Mouse (Mus musculus) kidney, postnatal 0 days (tissue): ENCODE measurements around the gene Ezh2. TPM values are rescaled to one million over a fixed set of nuclear protein-coding genes. Genes with fewer than 3 reads are reported as not detected.
A peak's percentile ranks its signal among the peaks of the same experiment; 100 is the strongest.
"Not testable (repeated sequence)": the region's sequence is repeated elsewhere in the genome, so short reads cannot be mapped to it uniquely, and the experiment has no call there.

ENCODE experiments used
- ATAC-seq: fragments of 200-750 bp; cut with Nextera tagmentation; replicated peaks from 2 replicates; pipeline ENCODE4 v1.8.0; 2017; ENCODE audit warnings: low read depth, moderate number of reproducible peaks, moderate TSS enrichment, moderate library complexity; ENCODE audit not compliant: low FRiP score
- DNase-seq: peaks from one replicate; pipeline ENCODE4 v3.0.0-alpha.2; 2016; ENCODE audit warnings: low spot score
- H3K27ac ChIP-seq: fragments of 300-500 bp; sonication (generic); 2 replicates; pipeline ENCODE4 v1.5.1; 2014; ENCODE audit warnings: mild to moderate bottlenecking
- H3K27me3 ChIP-seq: fragments of 300-500 bp; sonication (generic); 2 replicates; pipeline ENCODE4 v1.6.1; 2014; ENCODE audit warnings: low read length, mixed read lengths; ENCODE audit not compliant: insufficient read depth
- H3K36me3 ChIP-seq: fragments of 300-500 bp; sonication (generic); 2 replicates; pipeline ENCODE4 v1.6.1; 2014; ENCODE audit warnings: low read length, mixed read lengths; ENCODE audit not compliant: insufficient read depth
- H3K4me1 ChIP-seq: fragments of 300-500 bp; sonication (generic); replicated peaks from 2 replicates; pipeline ENCODE4 v1.6.1; 2014; ENCODE audit warnings: antibody characterized with exemption, low read length, mixed read lengths; ENCODE audit not compliant: insufficient read depth
- H3K4me2 ChIP-seq: fragments of 300-500 bp; sonication (generic); 2 replicates; pipeline ENCODE4 v1.6.1; 2014; ENCODE audit warnings: mild to moderate bottlenecking, low read length, moderate library complexity, mixed read lengths
- H3K4me3 ChIP-seq: fragments of 300-500 bp; sonication (generic); replicated peaks from 2 replicates; pipeline ENCODE4 v1.5.1; 2014; ENCODE audit warnings: low read depth, low read length
- H3K9ac ChIP-seq: fragments of 300-500 bp; sonication (generic); 2 replicates; pipeline ENCODE4 v1.6.1; 2014; ENCODE audit warnings: low read depth, low read length
- H3K9me3 ChIP-seq: fragments of 300-500 bp; sonication (generic); replicated peaks from 2 replicates; pipeline ENCODE4 v1.6.1; 2016; ENCODE audit warnings: low read length, inconsistent platforms, mixed read lengths
- CTCF ChIP-seq: IDR thresholded peaks from 2 replicates; pipeline ENCODE4 v1.5.1; 2016; ENCODE audit warnings: antibody characterized with exemption, low read depth, mild to moderate bottlenecking, moderate library complexity
- WGBS: fragments of 180-500 bp; shearing (Covaris S2); extraction: QIAGEN DNeasy Blood & Tissue Kit; methylation state at CpG from one replicate; pipeline ENCODE4 v1.1.7; 2014; 5-methylcytosine and 5-hydroxymethylcytosine counted together
- polyA plus RNA-seq: library from polyadenylated mRNA; unstranded; fragments of >200 nt; fragmentation: Nextera tagmentation; extraction: Ambion mirVana; gene quantifications from 2 replicates; pipeline ENCODE4 v1.2.1, GENCODE M21; 2015

Gene Ezh2
- 56.7 and 64.5 TPM in 2 replicates for polyA plus RNA-seq

GRCm38 (mm10) chr6:47594926-47595623 is at the start of gene Ezh2:
Gene Ezh2, minus strand, starts transcription at chr6:47595341.
- ATAC-seq, result peak; percentile 98
- no peaks in the 10 kb centered on the region for H3K27me3 ChIP-seq
- no peak for TF ChIP-seq CTCF
- peak within 1 kb of the TSS; percentile 89 for H3K9ac ChIP-seq
- no peaks in the 10 kb centered on the region for H3K36me3 ChIP-seq
- WGBS, result under 1% methylated on average over 66 of the region's 69 CpGs
- peak within 1 kb of the TSS; percentile 82 for H3K4me2 ChIP-seq
- H3K4me3 ChIP-seq, result peak within 1 kb of the TSS; percentile 77
- H3K9me3 ChIP-seq, result no peaks in the 10 kb centered on the region
- DNase-seq, result peak; percentile 98
- H3K4me1 ChIP-seq, result no peaks in the 10 kb centered on the region
- peak within 1 kb of the TSS; percentile 97 for H3K27ac ChIP-seq

DNA sequence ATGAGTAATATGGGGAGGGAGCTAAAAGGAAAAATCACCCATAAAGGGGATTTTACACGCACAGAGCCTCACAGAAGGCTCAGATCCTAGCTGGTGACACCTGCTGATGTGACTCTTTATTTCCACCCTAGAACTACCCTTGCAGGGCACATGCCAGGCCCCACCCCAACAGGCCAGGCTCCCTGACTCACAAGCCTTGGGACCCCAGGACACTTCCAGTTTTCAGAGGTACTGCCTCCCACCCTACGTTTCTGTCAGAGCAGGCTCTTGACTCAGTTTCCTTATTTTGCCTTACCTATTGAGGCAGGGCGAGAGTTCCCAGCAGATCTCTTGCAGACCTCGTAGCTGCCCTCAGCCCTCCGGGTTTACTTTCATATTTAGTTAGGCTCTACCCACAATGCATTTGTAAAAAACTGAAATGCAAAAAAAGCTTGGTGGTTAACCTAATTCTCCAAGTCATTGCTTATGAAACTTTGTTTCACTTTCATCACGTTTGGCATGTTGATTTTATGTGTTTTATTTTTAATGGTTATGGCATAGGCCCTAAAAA is 41.5 kb upstream of the Ezh2 start:
- Histone ChIP-seq H3K27ac (no peak overlapping the region), H3K4me2 (no peak overlapping the region), H3K36me3 (no peaks in the 10 kb centered on the region), H3K4me3 (no peak overlapping the region), H3K9me3 (no peaks in the 10 kb centered on the region), H3K9ac (no peak overlapping the region), H3K4me1 (no peaks in the 10 kb centered on the region), H3K27me3 (no peaks in the 10 kb centered on the region)
- no peak for TF ChIP-seq CTCF
- DNase-seq, result no peak
- 64% methylated on average over 6 of the region's 6 CpGs for WGBS
- no peak for ATAC-seq

DNA sequence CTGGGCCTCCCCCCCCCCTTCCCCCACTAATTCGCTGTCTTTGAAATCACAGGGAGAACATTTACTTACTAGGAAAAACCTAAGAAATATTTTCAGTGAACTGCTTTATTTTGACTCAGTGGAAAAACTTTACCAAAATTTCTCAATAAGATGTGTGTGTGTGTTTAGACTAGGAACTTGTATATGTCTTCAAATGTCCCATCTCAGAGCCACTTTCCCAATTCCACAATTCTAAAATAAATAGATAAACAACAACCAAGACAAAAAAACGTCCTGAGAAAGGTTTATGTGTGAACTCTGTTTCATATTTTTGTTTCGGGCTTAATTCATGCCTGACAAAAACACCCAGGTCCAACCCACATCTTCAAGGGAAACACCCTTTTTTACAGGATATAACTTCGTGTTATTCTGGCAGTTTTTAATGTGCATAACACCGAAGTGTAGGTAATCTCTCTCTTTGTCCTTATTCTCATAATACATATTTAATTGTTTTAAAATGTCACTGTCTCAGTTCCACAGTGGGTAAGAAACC is 40.9 kb upstream of the Ezh2 start:
- H3K4me3 ChIP-seq, result no peak overlapping the region
- H3K9ac ChIP-seq, result no peak overlapping the region
- no peaks in the 10 kb centered on the region for H3K36me3 ChIP-seq
- ATAC-seq, result no peak
- H3K4me2 ChIP-seq, result no peak overlapping the region
- H3K4me1 ChIP-seq, result no peaks in the 10 kb centered on the region
- no peak for TF ChIP-seq CTCF
- H3K9me3 ChIP-seq, result no peaks in the 10 kb centered on the region
- no peaks in the 10 kb centered on the region for H3K27me3 ChIP-seq
- no peak for DNase-seq
- no peak overlapping the region for H3K27ac ChIP-seq
- 66% methylated on average over 5 of the region's 5 CpGs for WGBS

GRCm38 (mm10) chr6:47635207-47635994 is 40.3 kb upstream of the Ezh2 start:
- WGBS, result 70% methylated on average over 7 of the region's 7 CpGs

GRCm38 (mm10) chr6:47633467-47633866 is 38.3 kb upstream of the Ezh2 start:
- Histone ChIP-seq H3K27me3 (no peaks in the 10 kb centered on the region), H3K9ac (no peak overlapping the region), H3K27ac (no peak overlapping the region), H3K4me2 (no peak overlapping the region), H3K9me3 (no peaks in the 10 kb centered on the region), H3K4me3 (no peak overlapping the region), H3K4me1 (no peaks in the 10 kb centered on the region), H3K36me3 (no peaks in the 10 kb centered on the region)
- TF ChIP-seq CTCF, result peak; percentile 37; the same call in 1 of the 2 replicates
- DNase-seq, result peak; percentile 16
- ATAC-seq, result no peak

More at GRCm38 (mm10) chr6:47635207-47635994, 40.3 kb upstream of the Ezh2 start:
- Histone ChIP-seq H3K27ac (no peak overlapping the region), H3K4me3 (no peak overlapping the region), H3K27me3 (no peaks in the 10 kb centered on the region), H3K9me3 (no peaks in the 10 kb centered on the region), H3K36me3 (no peaks in the 10 kb centered on the region), H3K4me1 (no peaks in the 10 kb centered on the region), H3K4me2 (no peak overlapping the region), H3K9ac (no peak overlapping the region)
- TF ChIP-seq CTCF, result no peak
- DNase-seq (no peak), ATAC-seq (no peak)

- H3K9ac ChIP-seq, result not testable (repeated sequence)
- WGBS, result no CpG with 5 or more reads among the region's 1 CpGs
Observed at GRCm38 (mm10) chr6:47630061-47630460, 34.9 kb upstream of the Ezh2 start.

More at GRCm38 (mm10) chr6:47630061-47630460, 34.9 kb upstream of the Ezh2 start:
- not testable (repeated sequence) for H3K4me1 ChIP-seq, H3K27me3 ChIP-seq, H3K4me2 ChIP-seq, H3K36me3 ChIP-seq, ATAC-seq, H3K4me3 ChIP-seq, DNase-seq, H3K9me3 ChIP-seq, H3K27ac ChIP-seq
